Mouse (Mus musculus): ENCODE measurements around the gene Maneal. TPM values are rescaled to one million over a fixed set of nuclear protein-coding genes. Genes with fewer than 3 reads are reported as not detected.

Gene Maneal
- polyA plus RNA-seq, 1 experiment from 2014 or later = 7.9 TPM

DNA sequence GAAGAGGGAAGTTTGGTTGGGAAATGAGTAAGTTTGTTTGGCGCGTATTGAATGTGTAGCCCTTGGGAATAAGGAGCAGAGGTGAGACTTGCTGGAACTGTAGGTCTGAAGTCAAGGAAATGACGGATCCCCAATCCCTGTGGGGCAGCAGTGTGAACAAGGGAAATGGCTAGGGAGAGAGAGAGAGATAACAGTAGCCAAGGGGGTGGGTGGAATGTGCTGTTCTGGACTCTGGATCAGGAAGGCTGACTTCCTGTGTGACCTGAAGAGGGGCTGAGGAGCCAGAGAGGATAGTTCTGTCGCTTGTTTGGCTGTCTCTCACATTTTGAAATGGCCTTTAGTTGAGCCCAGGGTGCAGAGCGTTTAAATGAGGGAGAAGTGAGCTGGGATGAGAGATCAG, 53.5 kb downstream of the Maneal start:
- WGBS = 86% methylated on average over 5 of the region's 5 CpGs
- peaks cover 49% of the 10 kb centered on the region for H3K36me3 ChIP-seq
- H3K4me2 ChIP-seq (replicated peaks) = no peak overlapping the region
- H3K27me3 ChIP-seq = no peaks in the 10 kb centered on the region
- no peak overlapping the region for H3K27ac ChIP-seq (replicated peaks)
- H3K9ac ChIP-seq (replicated peaks) = no peak overlapping the region
- no peak for ATAC-seq (ENCODE audit: low FRiP score, low read depth)
- H3K4me3 ChIP-seq = no peak overlapping the region
- H3K9me3 ChIP-seq = no peaks in the 10 kb centered on the region
- H3K4me1 ChIP-seq = peaks cover 2% of the 10 kb centered on the region

Other genes starting within 250 kb of the Maneal start
- gene Pou3f1, start 205.4 kb downstream of the Maneal start, polyA plus RNA-seq (2016; fragmentation: Nextera tagmentation; extraction: Ambion mirVana) = 26.2 and 30.5 TPM in 2 replicates
- gene Utp11, start 168.6 kb downstream of the Maneal start, polyA plus RNA-seq (2016; fragmentation: Nextera tagmentation; extraction: Ambion mirVana) = 61.9 and 63.0 TPM in 2 replicates
- gene Fhl3, start 161.5 kb downstream of the Maneal start, polyA plus RNA-seq (2016; fragmentation: Nextera tagmentation; extraction: Ambion mirVana) = 2.6 and 4.1 TPM in 2 replicates
- 194 and 195 TPM in 2 replicates for gene Sf3a3, start 147.4 kb downstream of the Maneal start, polyA plus RNA-seq (2016; fragmentation: Nextera tagmentation; extraction: Ambion mirVana)
- gene Inpp5b, start 120.3 kb downstream of the Maneal start, polyA plus RNA-seq (2016; fragmentation: Nextera tagmentation; extraction: Ambion mirVana) = 25.2 and 28.8 TPM in 2 replicates
- gene Mtf1, start 60.1 kb downstream of the Maneal start, polyA plus RNA-seq (2016; fragmentation: Nextera tagmentation; extraction: Ambion mirVana) = 15.1 and 18.0 TPM in 2 replicates
- 48.4 and 49.3 TPM in 2 replicates for gene Yrdc, start 11.5 kb downstream of the Maneal start, polyA plus RNA-seq (2016; fragmentation: Nextera tagmentation; extraction: Ambion mirVana)
- gene 1110065P20Rik, start 11.0 kb downstream of the Maneal start, polyA plus RNA-seq (2016; fragmentation: Nextera tagmentation; extraction: Ambion mirVana) = 69.1 and 72.4 TPM in 2 replicates
- gene Epha10, start 18.7 kb upstream of the Maneal start, polyA plus RNA-seq (2016; fragmentation: Nextera tagmentation; extraction: Ambion mirVana) = 12.3 and 13.3 TPM in 2 replicates
- 17.0 and 18.1 TPM in 2 replicates for gene 9930104L06Rik, start 74.9 kb upstream of the Maneal start, polyA plus RNA-seq (2016; fragmentation: Nextera tagmentation; extraction: Ambion mirVana)
- gene Cdca8, start 77.1 kb upstream of the Maneal start, polyA plus RNA-seq (2016; fragmentation: Nextera tagmentation; extraction: Ambion mirVana) = 190 and 207 TPM in 2 replicates
- 6.9 and 16.6 TPM in 2 replicates for gene Rspo1, start 124.3 kb upstream of the Maneal start, polyA plus RNA-seq (2016; fragmentation: Nextera tagmentation; extraction: Ambion mirVana)
- gene Gnl2, start 154.4 kb upstream of the Maneal start, polyA plus RNA-seq (2016; fragmentation: Nextera tagmentation; extraction: Ambion mirVana) = 99.1 and 104 TPM in 2 replicates
- 0.17 and 0.42 TPM in 2 replicates for gene Dnali1, start 203.5 kb upstream of the Maneal start, polyA plus RNA-seq (2016; fragmentation: Nextera tagmentation; extraction: Ambion mirVana)
- 35.1 and 36.0 TPM in 2 replicates for gene Snip1, start 204.5 kb upstream of the Maneal start, polyA plus RNA-seq (2016; fragmentation: Nextera tagmentation; extraction: Ambion mirVana)
- 123 and 131 TPM in 2 replicates for gene Meaf6, start 223.0 kb upstream of the Maneal start, polyA plus RNA-seq (2016; fragmentation: Nextera tagmentation; extraction: Ambion mirVana)

Data from midbrain, embryonic 12.5 days (tissue).